Mouse (Mus musculus) fat pad, adult 2 months (tissue): ENCODE results near the gene Gm5926.
"Not testable (repeated sequence)": the region's sequence is repeated elsewhere in the genome, so short reads cannot be mapped to it uniquely, and the experiment has no call there.

ENCODE experiments used
- DNase-seq: peaks from one replicate; pipeline ENCODE4 v3.0.0-alpha.2; 2011; ENCODE audit warnings: low read depth, low spot score; ENCODE audit errors: extremely low read depth

The Gm5926 gene

DNA sequence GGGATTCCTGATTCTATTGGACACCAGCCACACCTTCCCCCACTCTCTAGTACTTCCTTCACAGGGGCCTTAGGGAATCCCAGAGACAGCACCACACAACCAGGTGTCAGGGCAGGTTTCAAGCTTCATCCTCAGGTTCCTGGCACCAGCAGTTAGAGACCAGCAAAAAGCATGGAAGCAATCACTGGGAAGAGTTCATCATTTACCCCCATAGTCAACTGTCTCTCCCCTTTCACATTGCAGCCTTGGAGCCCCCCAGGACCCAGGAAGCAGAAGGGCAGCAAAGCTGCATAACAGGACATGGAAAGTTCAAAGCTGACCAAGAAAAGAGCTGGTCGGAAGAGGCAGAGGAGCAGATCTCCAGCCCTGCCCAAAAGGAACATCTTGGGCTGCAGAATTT is at the start of gene Gm5926:
Gene Gm5926, plus strand, starts transcription at position 301 of the 400 bp plus-strand sequence.
- DNase-seq, result not testable (repeated sequence)

DNA sequence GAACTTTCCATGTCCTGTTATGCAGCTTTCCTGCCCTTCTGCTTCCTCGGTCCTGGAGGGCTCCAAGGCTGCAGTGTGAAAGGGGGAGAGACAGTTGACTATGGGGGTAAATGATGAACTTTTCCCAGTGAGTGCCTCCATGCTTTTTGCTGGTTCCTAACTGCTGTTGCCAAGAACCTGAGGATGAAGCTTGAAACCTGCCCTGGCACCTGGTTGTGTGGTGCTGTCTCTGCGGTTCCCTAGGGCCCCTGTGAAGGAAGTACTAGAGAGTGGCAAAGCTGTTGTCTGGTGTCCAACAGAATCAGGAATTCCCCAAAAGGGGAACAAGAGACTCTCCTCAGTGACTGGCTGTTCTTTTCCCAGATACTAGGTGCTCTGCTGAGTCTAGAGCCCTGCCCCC is 49.5 kb upstream of the Gm5926 start:
- DNase-seq, result not testable (repeated sequence)

DNA sequence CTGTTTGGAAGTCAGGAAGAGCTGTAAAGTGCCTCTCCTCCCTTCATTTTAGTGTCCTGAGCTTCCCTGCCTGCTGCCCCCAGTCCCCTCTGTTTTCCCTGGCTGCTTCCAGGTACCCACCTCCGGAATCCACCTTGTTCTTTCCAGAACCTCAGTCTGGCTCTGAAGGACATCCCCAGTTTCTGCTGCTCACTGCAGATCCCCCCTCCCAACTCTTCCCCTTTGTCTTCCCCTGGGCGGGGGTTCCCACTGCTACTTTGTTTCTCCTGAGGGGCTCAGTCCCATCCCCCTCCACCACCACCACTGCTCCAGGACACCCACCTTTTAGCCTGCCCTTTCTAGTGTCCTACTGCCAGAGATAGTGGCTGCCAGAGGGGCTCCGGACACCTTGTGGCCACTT is 49.1 kb upstream of the Gm5926 start:
- DNase-seq, result not testable (repeated sequence)
